Mouse (Mus musculus): ENCODE results near the gene Vangl1. TPM values are rescaled to one million over a fixed set of nuclear protein-coding genes. Genes with fewer than 3 reads are reported as not detected.

The Vangl1 gene
- polyA plus RNA-seq, 1 experiment: 9.7 TPM

GRCm38 (mm10) chr3:102152471-102152870 lies 52.0 kb downstream of the Vangl1 start:
- no peak overlapping the region for H3K4me3 ChIP-seq (ENCODE audit: control insufficient read depth, insufficient read depth, low read length)
- no peaks in the 10 kb centered on the region for H3K4me1 ChIP-seq (replicated peaks; ENCODE audit: control insufficient read depth, insufficient read depth, low read length)
- TF ChIP-seq POLR2A (IDR thresholded peaks at IDR 0.05; ENCODE audit: control insufficient read depth, extremely low read depth, insufficient read depth, low read length, poor library complexity) (no peak), CTCF (IDR thresholded peaks at IDR 0.05; ENCODE audit: borderline replicate concordance, control insufficient read depth, extremely low read depth, insufficient read depth, low read length, poor library complexity) (no peak)
- H3K27ac ChIP-seq (ENCODE audit: control insufficient read depth, insufficient read depth, low read length): no peak overlapping the region
- no peaks in the 10 kb centered on the region for H3K27me3 ChIP-seq (ENCODE audit: control insufficient read depth, insufficient read depth, low read length)
- 81% methylated on average over 4 of the region's 4 CpGs for WGBS
- H3K36me3 ChIP-seq (ENCODE audit: control insufficient read depth, insufficient read depth, low read length): no peaks in the 10 kb centered on the region
- no peak for DNase-seq

- no peak overlapping the region for H3K27ac ChIP-seq (ENCODE audit: control insufficient read depth, insufficient read depth, low read length)
- DNase-seq: no peak
Measured at GRCm38 (mm10) chr3:102151850-102152249, 52.6 kb downstream of the Vangl1 start.

GRCm38 (mm10) chr3:102149941-102150340 lies 54.6 kb downstream of the Vangl1 start:
- no peak overlapping the region for H3K4me3 ChIP-seq (ENCODE audit: control insufficient read depth, insufficient read depth, low read length)
- WGBS: 83% methylated on average over 7 of the region's 7 CpGs
- no peaks in the 10 kb centered on the region for H3K27me3 ChIP-seq (ENCODE audit: control insufficient read depth, insufficient read depth, low read length)
- DNase-seq: no peak
- no peak overlapping the region for H3K27ac ChIP-seq (ENCODE audit: control insufficient read depth, insufficient read depth, low read length)
- H3K36me3 ChIP-seq (ENCODE audit: control insufficient read depth, insufficient read depth, low read length): no peaks in the 10 kb centered on the region
- no peaks in the 10 kb centered on the region for H3K4me1 ChIP-seq (replicated peaks; ENCODE audit: control insufficient read depth, insufficient read depth, low read length)
- TF ChIP-seq CTCF (IDR thresholded peaks at IDR 0.05; ENCODE audit: borderline replicate concordance, control insufficient read depth, extremely low read depth, insufficient read depth, low read length, poor library complexity): no peak

More at GRCm38 (mm10) chr3:102151850-102152249, 52.6 kb downstream of the Vangl1 start:
- Histone ChIP-seq H3K27me3 (ENCODE audit: control insufficient read depth, insufficient read depth, low read length) (no peaks in the 10 kb centered on the region), H3K4me3 (ENCODE audit: control insufficient read depth, insufficient read depth, low read length) (no peak overlapping the region), H3K4me1 (replicated peaks; ENCODE audit: control insufficient read depth, insufficient read depth, low read length) (no peaks in the 10 kb centered on the region), H3K36me3 (ENCODE audit: control insufficient read depth, insufficient read depth, low read length) (no peaks in the 10 kb centered on the region)
- WGBS: 89% methylated on average over 4 of the region's 4 CpGs
- no peak for TF ChIP-seq POLR2A (IDR thresholded peaks at IDR 0.05; ENCODE audit: control insufficient read depth, extremely low read depth, insufficient read depth, low read length, poor library complexity)

- TF ChIP-seq CTCF (IDR thresholded peaks at IDR 0.05; ENCODE audit: borderline replicate concordance, control insufficient read depth, extremely low read depth, insufficient read depth, low read length, poor library complexity) (no peak), POLR2A (IDR thresholded peaks at IDR 0.05; ENCODE audit: control insufficient read depth, extremely low read depth, insufficient read depth, low read length, poor library complexity) (no peak)
- no peak for DNase-seq
- no peak overlapping the region for H3K4me3 ChIP-seq (ENCODE audit: control insufficient read depth, insufficient read depth, low read length)
- H3K27ac ChIP-seq (ENCODE audit: control insufficient read depth, insufficient read depth, low read length): no peak overlapping the region
- no peaks in the 10 kb centered on the region for H3K4me1 ChIP-seq (replicated peaks; ENCODE audit: control insufficient read depth, insufficient read depth, low read length)
- H3K36me3 ChIP-seq (ENCODE audit: control insufficient read depth, insufficient read depth, low read length): no peaks in the 10 kb centered on the region
- WGBS: 92% methylated on average over 4 of the region's 4 CpGs
- no peaks in the 10 kb centered on the region for H3K27me3 ChIP-seq (ENCODE audit: control insufficient read depth, insufficient read depth, low read length)
Measured at GRCm38 (mm10) chr3:102147189-102147588, 57.3 kb downstream of the Vangl1 start.

- no peaks in the 10 kb centered on the region for H3K4me1 ChIP-seq (replicated peaks; ENCODE audit: control insufficient read depth, insufficient read depth, low read length)
- WGBS: 93% methylated on average over 6 of the region's 6 CpGs
- H3K4me3 ChIP-seq (ENCODE audit: control insufficient read depth, insufficient read depth, low read length): no peak overlapping the region
- no peak overlapping the region for H3K27ac ChIP-seq (ENCODE audit: control insufficient read depth, insufficient read depth, low read length)
- H3K36me3 ChIP-seq (ENCODE audit: control insufficient read depth, insufficient read depth, low read length): no peaks in the 10 kb centered on the region
- DNase-seq: no peak
- no peaks in the 10 kb centered on the region for H3K27me3 ChIP-seq (ENCODE audit: control insufficient read depth, insufficient read depth, low read length)
- TF ChIP-seq CTCF (IDR thresholded peaks at IDR 0.05; ENCODE audit: borderline replicate concordance, control insufficient read depth, extremely low read depth, insufficient read depth, low read length, poor library complexity) (no peak), POLR2A (IDR thresholded peaks at IDR 0.05; ENCODE audit: control insufficient read depth, extremely low read depth, insufficient read depth, low read length, poor library complexity) (no peak)
Measured at GRCm38 (mm10) chr3:102146428-102146827, 58.1 kb downstream of the Vangl1 start.

GRCm38 (mm10) chr3:102145645-102146386 lies 58.7 kb downstream of the Vangl1 start:
- Histone ChIP-seq H3K4me3 (ENCODE audit: control insufficient read depth, insufficient read depth, low read length) (no peak overlapping the region), H3K27me3 (ENCODE audit: control insufficient read depth, insufficient read depth, low read length) (no peaks in the 10 kb centered on the region), H3K27ac (ENCODE audit: control insufficient read depth, insufficient read depth, low read length) (no peak overlapping the region), H3K36me3 (ENCODE audit: control insufficient read depth, insufficient read depth, low read length) (no peaks in the 10 kb centered on the region), H3K4me1 (replicated peaks; ENCODE audit: control insufficient read depth, insufficient read depth, low read length) (no peaks in the 10 kb centered on the region)
- no peak for TF ChIP-seq CTCF (IDR thresholded peaks at IDR 0.05; ENCODE audit: borderline replicate concordance, control insufficient read depth, extremely low read depth, insufficient read depth, low read length, poor library complexity)
- TF ChIP-seq POLR2A (IDR thresholded peaks at IDR 0.05; ENCODE audit: control insufficient read depth, extremely low read depth, insufficient read depth, low read length, poor library complexity): no peak
- no peak for DNase-seq
- WGBS: 92% methylated on average over 6 of the region's 6 CpGs

GRCm38 (mm10) chr3:102144401-102144800 lies 60.1 kb downstream of the Vangl1 start:
- DNase-seq: no peak
- H3K4me1 ChIP-seq (replicated peaks; ENCODE audit: control insufficient read depth, insufficient read depth, low read length): no peaks in the 10 kb centered on the region
- TF ChIP-seq CTCF (IDR thresholded peaks at IDR 0.05; ENCODE audit: borderline replicate concordance, control insufficient read depth, extremely low read depth, insufficient read depth, low read length, poor library complexity): no peak
- no peak for TF ChIP-seq POLR2A (IDR thresholded peaks at IDR 0.05; ENCODE audit: control insufficient read depth, extremely low read depth, insufficient read depth, low read length, poor library complexity)
- H3K27ac ChIP-seq (ENCODE audit: control insufficient read depth, insufficient read depth, low read length): no peak overlapping the region
- 97% methylated on average over 4 of the region's 4 CpGs for WGBS
- H3K36me3 ChIP-seq (ENCODE audit: control insufficient read depth, insufficient read depth, low read length): no peaks in the 10 kb centered on the region
- no peaks in the 10 kb centered on the region for H3K27me3 ChIP-seq (ENCODE audit: control insufficient read depth, insufficient read depth, low read length)
- H3K4me3 ChIP-seq (ENCODE audit: control insufficient read depth, insufficient read depth, low read length): no peak overlapping the region
